Mouse (Mus musculus) forebrain, embryonic 12.5 days (tissue): ENCODE measurements around the gene C530008M17Rik. TPM values are rescaled to one million over a fixed set of nuclear protein-coding genes. Genes with fewer than 3 reads are reported as not detected.

Source experiments
- ATAC-seq: fragments of 200-750 bp; cut with Nextera tagmentation; 2 replicates; pipeline ENCODE4 v1.8.0; 2017; ENCODE audit warnings: moderate TSS enrichment; ENCODE audit not compliant: low FRiP score
- H3K27ac ChIP-seq: fragments of 300-500 bp; sonication (generic); 2 replicates; pipeline ENCODE4 v1.5.1; 2016; ENCODE audit warnings: mild to moderate bottlenecking
- H3K27me3 ChIP-seq: fragments of 300-500 bp; sonication (generic); 2 replicates; pipeline ENCODE4 v1.6.1; 2016; ENCODE audit warnings: mild to moderate bottlenecking
- H3K36me3 ChIP-seq: fragments of 300-500 bp; sonication (generic); replicated peaks from 2 replicates; pipeline ENCODE4 v1.6.1; 2016; ENCODE audit warnings: mild to moderate bottlenecking
- H3K4me1 ChIP-seq: fragments of 300-500 bp; sonication (generic); 2 replicates; pipeline ENCODE4 v1.6.1; 2016
- H3K4me2 ChIP-seq: fragments of 300-500 bp; sonication (generic); 2 replicates; pipeline ENCODE4 v1.6.1; 2016; ENCODE audit warnings: mild to moderate bottlenecking, moderate library complexity
- H3K4me3 ChIP-seq: fragments of 300-500 bp; sonication (generic); replicated peaks from 2 replicates; pipeline ENCODE4 v1.5.1; 2016; ENCODE audit warnings: mild to moderate bottlenecking
- H3K9ac ChIP-seq: fragments of 300-500 bp; sonication (generic); 2 replicates; pipeline ENCODE4 v1.6.1; 2016; ENCODE audit warnings: mild to moderate bottlenecking
- H3K9me3 ChIP-seq: fragments of 300-500 bp; sonication (generic); 2 replicates; pipeline ENCODE4 v1.6.1; 2016
- WGBS: fragments of 180-500 bp; shearing (Covaris S2); methylation state at CpG from one replicate; pipeline ENCODE4 v1.1.7; 2016; 5-methylcytosine and 5-hydroxymethylcytosine counted together
- polyA plus RNA-seq: library from polyadenylated mRNA; unstranded; fragments of >200 nt; fragmentation: Nextera tagmentation; extraction: Ambion mirVana; gene quantifications from 2 replicates; pipeline ENCODE4 v1.2.1, GENCODE M21; 2016

The C530008M17Rik gene
- polyA plus RNA-seq, 1 experiment from 2014 or later, result 83.5 TPM

DNA sequence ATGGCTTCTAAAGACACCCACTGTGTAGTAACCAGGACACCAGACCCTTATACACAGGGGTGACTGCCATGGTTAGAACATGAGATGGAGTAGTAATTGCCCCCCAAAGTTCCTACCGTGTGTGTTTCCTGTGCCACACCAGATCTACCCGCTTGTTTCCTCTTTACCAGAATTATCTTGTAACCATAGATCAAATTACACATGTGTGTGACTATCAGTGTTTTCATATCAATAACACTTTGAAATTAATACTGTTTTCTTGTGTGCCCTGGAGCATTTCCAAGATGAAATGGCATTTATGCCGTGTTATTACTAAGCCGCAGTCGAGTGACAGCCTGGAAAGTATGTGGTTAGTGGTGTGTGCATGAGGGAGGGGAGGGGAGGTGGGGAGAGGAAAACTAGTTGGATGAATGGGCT is 33.9 kb downstream of the C530008M17Rik start:
- ATAC-seq, result no peak
- Histone ChIP-seq H3K4me1 (0 out of 2 replicates have a peak, but pooled peaks cover 6% of the 10 kb centered on the region), H3K36me3 (peaks cover 7% of the 10 kb centered on the region; the same call in 1 of the 2 replicates), H3K9me3 (0 out of 2 replicates have a peak, but pooled peaks cover 1% of the 10 kb centered on the region), H3K9ac (no peak overlapping the region), H3K27me3 (no peaks in the 10 kb centered on the region), H3K4me2 (no peak overlapping the region), H3K4me3 (no peak overlapping the region), H3K27ac (no peak overlapping the region)
- 87% methylated on average over 5 of the region's 5 CpGs for WGBS

DNA sequence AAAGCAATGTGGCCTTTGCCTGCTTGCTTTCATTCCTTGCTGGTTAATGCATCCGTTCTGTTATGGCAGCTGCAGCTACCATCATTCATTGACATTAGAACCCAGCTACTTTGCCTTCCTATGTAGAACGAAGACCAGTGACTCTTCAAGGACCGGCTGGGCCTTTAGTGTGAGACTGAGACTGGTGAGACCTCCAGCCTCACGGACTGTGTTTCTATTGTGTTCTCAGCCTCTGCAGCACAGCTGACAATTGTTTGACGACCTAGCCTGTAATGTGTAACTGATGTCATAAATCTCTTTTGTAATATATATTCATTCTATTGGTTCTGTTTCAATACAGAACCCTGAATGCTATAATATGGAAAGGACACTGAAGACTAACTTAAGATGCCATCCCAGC is 34.9 kb downstream of the C530008M17Rik start:
- H3K27ac ChIP-seq, result no peak overlapping the region
- H3K4me3 ChIP-seq, result no peak overlapping the region
- ATAC-seq, result no peak
- 0 out of 2 replicates have a peak, but pooled peaks cover 2% of the 10 kb centered on the region for H3K9me3 ChIP-seq
- 86% methylated on average over 5 of the region's 5 CpGs for WGBS
- H3K9ac ChIP-seq, result no peak overlapping the region
- H3K27me3 ChIP-seq, result no peaks in the 10 kb centered on the region
- peaks cover 13% of the 10 kb centered on the region; the same call in 1 of the 2 replicates for H3K36me3 ChIP-seq
- H3K4me1 ChIP-seq, result 0 out of 2 replicates have a peak, but pooled peaks cover 6% of the 10 kb centered on the region
- H3K4me2 ChIP-seq, result no peak overlapping the region

DNA sequence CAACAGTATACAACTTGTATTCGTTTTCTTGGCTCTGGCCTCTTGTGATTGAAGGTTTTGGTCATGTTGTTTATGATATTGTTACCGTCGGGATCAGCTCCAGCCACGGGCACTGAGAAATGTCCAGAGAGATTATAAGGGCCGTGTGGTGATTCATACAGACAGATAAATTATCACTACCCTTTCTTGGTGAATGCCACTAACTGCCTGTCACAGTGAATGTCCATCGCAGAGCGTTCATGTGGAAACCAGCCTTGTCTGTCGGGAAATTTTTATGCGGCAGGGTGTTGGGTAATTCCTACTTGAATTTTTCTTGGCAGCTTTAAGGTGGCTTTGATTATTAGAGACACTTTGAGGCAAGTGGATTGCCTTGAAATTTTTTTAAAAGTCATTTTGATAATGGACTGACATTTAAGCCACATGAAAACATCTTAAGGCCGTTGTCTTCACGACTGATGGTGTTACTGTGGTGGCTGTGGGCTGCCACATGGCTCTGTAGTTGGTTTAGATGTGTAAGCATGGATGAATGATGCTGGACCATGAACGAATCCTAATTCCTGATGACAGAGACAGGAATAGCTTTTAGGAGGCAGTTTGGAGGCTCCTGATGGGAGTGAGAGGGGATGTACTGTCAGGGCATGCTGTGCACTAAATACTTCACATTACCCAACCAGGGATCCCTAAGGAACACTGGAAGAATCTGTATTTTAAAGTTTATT is 35.6 kb downstream of the C530008M17Rik start:
- no peak for ATAC-seq

DNA sequence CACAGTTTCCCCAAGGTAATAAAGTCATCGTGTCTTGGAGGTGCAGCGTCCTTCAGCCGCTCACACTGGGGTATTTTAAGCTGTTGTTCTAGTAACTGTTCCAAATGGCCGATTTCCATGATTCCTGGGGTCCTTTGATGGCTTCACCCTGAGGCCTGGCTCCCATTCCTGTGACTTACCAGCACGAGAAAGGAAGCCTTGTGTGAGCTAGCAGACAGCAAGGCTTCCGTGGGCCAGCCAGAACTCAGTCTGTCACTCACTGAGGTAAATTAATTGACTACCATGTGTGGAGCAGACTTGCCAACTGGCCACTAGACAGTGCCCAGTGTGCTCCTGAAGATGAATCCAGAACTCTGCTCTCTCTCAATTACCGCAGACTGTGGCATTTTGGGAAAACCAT is 41.2 kb downstream of the C530008M17Rik start:
- 72% methylated on average over 7 of the region's 7 CpGs for WGBS
- 0 out of 2 replicates have a peak, but pooled peaks cover 2% of the 10 kb centered on the region for H3K9me3 ChIP-seq
- peak overlapping the region; percentile 42; the same call in 1 of the 2 replicates for H3K27ac ChIP-seq
- H3K36me3 ChIP-seq, result peaks cover 6% of the 10 kb centered on the region; the same call in 1 of the 2 replicates
- H3K27me3 ChIP-seq, result no peaks in the 10 kb centered on the region
- no peak for ATAC-seq
- no peak overlapping the region for H3K4me2 ChIP-seq
- H3K4me1 ChIP-seq, result peaks cover 35% of the 10 kb centered on the region
- no peak overlapping the region for H3K4me3 ChIP-seq
- H3K9ac ChIP-seq, result no peak overlapping the region

More for the DNA sequence above, 35.6 kb downstream of the C530008M17Rik start:
- Histone ChIP-seq H3K27me3 (no peaks in the 10 kb centered on the region), H3K4me2 (no peak overlapping the region), H3K9me3 (0 out of 2 replicates have a peak, but pooled peaks cover 2% of the 10 kb centered on the region), H3K4me3 (no peak overlapping the region), H3K27ac (no peak overlapping the region), H3K4me1 (0 out of 2 replicates have a peak, but pooled peaks cover 6% of the 10 kb centered on the region), H3K9ac (no peak overlapping the region), H3K36me3 (peaks cover 9% of the 10 kb centered on the region; the same call in 1 of the 2 replicates)
- WGBS, result 88% methylated on average over 12 of the region's 12 CpGs

DNA sequence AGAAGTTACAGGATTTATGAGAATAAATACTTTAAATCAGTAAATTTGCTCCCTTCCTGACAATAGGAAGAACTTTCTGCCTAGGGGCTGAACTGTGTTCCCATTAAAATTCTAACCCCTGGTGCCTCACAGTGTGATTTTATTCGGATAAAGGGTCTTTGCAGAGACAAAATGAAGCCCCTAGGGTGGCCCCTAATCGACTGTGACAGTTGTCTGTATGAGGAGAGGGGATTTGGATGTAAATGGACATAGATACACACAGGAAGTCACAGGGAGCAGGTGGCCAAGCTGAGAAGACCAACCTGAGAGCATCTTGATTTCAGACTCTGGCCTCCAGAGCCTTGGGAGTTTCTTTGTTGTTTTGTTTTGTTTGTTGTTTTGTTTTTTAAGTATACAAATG is 41.9 kb downstream of the C530008M17Rik start:
- Histone ChIP-seq H3K4me1 (peaks cover 40% of the 10 kb centered on the region), H3K27ac (no peak overlapping the region), H3K27me3 (no peaks in the 10 kb centered on the region), H3K9me3 (0 out of 2 replicates have a peak, but pooled peaks cover 2% of the 10 kb centered on the region), H3K4me3 (no peak overlapping the region), H3K9ac (no peak overlapping the region), H3K4me2 (no peak overlapping the region), H3K36me3 (peaks cover 6% of the 10 kb centered on the region; the same call in 1 of the 2 replicates)
- no peak for ATAC-seq
- WGBS, result 29% methylated on average over 2 of the region's 2 CpGs

DNA sequence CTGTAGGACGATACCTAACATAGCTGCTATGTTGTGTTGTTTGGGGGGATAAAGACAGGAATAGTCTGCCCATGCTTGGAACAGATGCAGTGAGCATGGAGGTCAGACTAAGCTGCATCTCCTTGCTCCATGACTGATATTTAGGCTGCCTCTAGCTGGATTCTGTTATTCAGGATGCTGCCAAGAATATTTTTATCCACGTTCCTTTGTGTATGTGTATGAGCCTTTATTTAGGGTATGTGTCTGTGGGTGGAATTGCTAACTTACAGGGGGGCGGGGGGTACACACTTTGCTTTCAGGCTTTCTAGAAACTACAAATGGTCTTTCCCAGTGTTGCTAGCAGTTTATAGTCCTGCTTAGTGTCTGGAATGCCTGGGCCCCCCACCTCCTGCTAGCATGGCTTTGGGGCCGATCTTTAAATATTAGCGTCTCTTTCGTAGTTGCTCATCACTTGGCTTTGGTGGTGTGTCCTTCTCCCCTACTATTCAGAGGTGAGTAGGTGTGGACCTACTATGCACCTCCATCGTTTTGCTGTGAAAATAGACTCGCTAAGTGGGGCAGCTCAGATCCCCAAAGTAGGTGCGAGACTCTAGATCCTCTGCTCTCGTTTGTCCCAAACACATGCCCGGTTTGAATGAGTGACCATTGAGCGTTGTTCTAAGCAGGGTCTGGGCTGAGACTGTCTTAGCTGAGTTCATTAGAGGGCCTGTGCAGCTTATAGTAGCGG is 45.0 kb downstream of the C530008M17Rik start:
- H3K4me1 ChIP-seq, result peaks cover 46% of the 10 kb centered on the region
- no peak for ATAC-seq
- H3K27me3 ChIP-seq, result no peaks in the 10 kb centered on the region
- no peak overlapping the region for H3K9ac ChIP-seq
- no peak overlapping the region for H3K27ac ChIP-seq
- no peaks in the 10 kb centered on the region for H3K36me3 ChIP-seq
- H3K4me2 ChIP-seq, result no peak overlapping the region
- H3K4me3 ChIP-seq, result no peak overlapping the region
- WGBS, result 76% methylated on average over 13 of the region's 13 CpGs
- H3K9me3 ChIP-seq, result no peaks in the 10 kb centered on the region

DNA sequence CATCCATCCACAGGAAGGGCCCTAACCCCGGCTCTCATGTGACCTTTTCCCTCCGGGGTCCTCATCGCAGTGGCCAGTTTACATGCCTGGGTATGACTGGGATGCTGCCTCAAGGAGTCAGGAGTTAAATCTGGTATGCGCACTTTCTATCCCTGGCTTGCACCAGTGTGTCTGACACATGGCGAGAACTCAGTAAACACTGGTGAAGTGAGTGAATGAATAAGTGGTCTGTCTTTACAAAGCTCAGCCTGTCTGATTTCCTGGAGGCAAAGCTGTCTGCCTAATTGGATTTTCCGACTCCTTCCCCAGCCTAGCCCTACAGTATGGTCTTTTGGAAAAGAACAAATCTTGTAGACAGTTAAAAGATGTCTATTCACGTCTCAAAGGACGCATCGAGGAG is 45.8 kb downstream of the C530008M17Rik start:
- H3K9me3 ChIP-seq, result no peaks in the 10 kb centered on the region
- no peaks in the 10 kb centered on the region for H3K27me3 ChIP-seq
- 29% methylated on average over 9 of the region's 9 CpGs for whole genome bisulfite sequencing
- peaks cover 48% of the 10 kb centered on the region for H3K4me1 ChIP-seq
- ATAC-seq, result peak; percentile 44; the same call in 1 of the 2 replicates
- H3K36me3 ChIP-seq, result no peaks in the 10 kb centered on the region
- H3K4me2 ChIP-seq, result 0 out of 2 replicates have a peak overlapping the region, but pooled peaks have one; percentile 31
- no peak overlapping the region for H3K9ac ChIP-seq
- H3K4me3 ChIP-seq, result no peak overlapping the region
- H3K27ac ChIP-seq, result peak overlapping the region; percentile 47

DNA sequence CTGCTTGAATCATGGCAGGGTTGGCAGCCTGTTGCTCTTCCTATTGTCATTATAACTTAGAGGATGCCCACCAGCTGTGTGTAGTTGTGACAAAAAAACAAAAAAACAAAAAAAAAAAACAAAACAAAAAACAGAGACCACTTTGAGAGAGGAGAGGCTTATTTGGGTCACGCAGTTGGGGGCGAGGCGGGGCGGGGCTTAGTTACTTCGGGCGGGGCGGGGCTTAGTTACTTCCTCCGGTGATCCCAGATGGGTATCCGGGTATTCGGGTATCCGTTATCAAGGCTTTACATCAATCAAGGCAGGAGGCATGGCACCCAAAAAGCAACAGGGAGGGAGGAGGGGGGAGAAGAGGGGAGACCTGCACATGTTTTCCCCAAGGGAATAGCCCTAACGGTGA is 46.3 kb downstream of the C530008M17Rik start:
- WGBS, result 13% methylated on average over 12 of the region's 12 CpGs
- peak overlapping the region; percentile 31 for H3K4me2 ChIP-seq
- no peak overlapping the region for H3K9ac ChIP-seq
- no peak overlapping the region; the same call in 1 of the 2 replicates for H3K27ac ChIP-seq
- no peaks in the 10 kb centered on the region for H3K9me3 ChIP-seq
- no peak for ATAC-seq
- H3K36me3 ChIP-seq, result no peaks in the 10 kb centered on the region
- peaks cover 43% of the 10 kb centered on the region for H3K4me1 ChIP-seq
- no peak overlapping the region for H3K4me3 ChIP-seq
- no peaks in the 10 kb centered on the region for H3K27me3 ChIP-seq

DNA sequence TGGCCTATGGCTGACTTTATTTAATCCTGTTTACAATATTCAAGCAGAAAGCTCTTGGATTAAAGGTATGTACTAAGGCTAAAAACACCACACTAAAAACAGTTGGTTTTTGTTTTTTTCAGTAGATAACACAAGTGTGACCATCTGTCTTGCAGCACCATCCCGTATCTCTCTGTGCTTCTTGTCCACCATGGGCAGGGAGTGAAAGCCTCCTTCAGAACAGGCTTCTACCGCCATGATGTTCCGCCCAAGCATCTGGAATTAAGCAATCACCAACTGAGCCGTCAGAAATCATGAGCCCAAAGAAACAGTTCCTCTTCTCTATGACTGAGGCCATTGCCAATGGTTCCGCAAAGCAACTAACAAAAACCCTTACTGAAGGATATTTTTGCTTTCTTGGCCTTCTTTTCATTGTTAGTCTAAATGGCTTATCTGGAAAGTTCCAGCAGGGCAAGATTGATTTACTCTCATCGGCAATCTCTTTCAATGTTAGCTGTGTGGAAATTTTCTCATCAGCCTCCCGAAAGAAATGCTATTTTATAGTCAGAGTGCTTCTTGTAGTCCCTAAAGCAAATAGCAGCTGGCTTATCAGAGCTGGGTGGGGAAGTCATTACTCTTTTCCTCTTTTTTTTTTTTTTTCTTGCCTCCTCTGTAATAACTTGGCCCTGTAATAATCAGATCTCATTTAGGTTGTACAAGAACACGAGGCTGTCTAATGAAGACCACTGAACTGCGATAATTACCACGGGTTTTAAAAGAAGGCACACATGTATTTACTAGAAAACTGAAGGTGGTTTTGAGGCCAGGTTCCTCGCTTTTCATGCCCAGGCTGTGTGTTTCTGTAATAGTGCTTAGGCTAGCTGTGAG is 49.2 kb downstream of the C530008M17Rik start:
- H3K36me3 ChIP-seq, result no peaks in the 10 kb centered on the region
- H3K9me3 ChIP-seq, result no peaks in the 10 kb centered on the region
- H3K9ac ChIP-seq, result no peak overlapping the region
- H3K4me3 ChIP-seq, result no peak overlapping the region
- WGBS, result 83% methylated on average over 11 of the region's 11 CpGs
- H3K4me2 ChIP-seq, result no peak overlapping the region
- no peaks in the 10 kb centered on the region for H3K27me3 ChIP-seq
- no peak for ATAC-seq
- no peak overlapping the region for H3K27ac ChIP-seq
- H3K4me1 ChIP-seq, result peaks cover 37% of the 10 kb centered on the region

DNA sequence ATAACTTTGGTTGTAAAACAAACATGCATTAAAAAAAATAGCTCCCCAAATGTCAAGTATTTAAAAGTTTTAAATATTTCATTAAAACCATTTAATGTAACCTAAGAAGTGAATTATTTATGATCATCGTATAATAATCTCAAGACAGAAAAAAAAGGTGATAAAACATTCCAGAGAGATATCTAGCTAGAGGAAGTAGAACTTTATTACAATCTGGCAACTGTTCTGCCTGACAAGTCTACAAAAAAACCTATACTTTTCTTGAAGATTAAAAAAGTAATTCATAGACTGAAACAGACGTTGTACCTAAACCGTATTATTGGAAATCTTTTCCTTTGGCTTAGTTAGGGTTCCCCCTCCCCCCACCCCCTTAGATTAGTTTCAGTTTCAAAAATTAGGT is 50.8 kb downstream of the C530008M17Rik start:
- 95% methylated on average over 3 of the region's 3 CpGs for whole genome bisulfite sequencing
- H3K27me3 ChIP-seq, result no peaks in the 10 kb centered on the region
- no peak for ATAC-seq
- H3K4me3 ChIP-seq, result no peak overlapping the region
- H3K4me1 ChIP-seq, result peaks cover 24% of the 10 kb centered on the region
- H3K36me3 ChIP-seq, result no peaks in the 10 kb centered on the region
- no peaks in the 10 kb centered on the region for H3K9me3 ChIP-seq
- no peak overlapping the region for H3K9ac ChIP-seq
- H3K4me2 ChIP-seq, result no peak overlapping the region
- no peak overlapping the region for H3K27ac ChIP-seq

DNA sequence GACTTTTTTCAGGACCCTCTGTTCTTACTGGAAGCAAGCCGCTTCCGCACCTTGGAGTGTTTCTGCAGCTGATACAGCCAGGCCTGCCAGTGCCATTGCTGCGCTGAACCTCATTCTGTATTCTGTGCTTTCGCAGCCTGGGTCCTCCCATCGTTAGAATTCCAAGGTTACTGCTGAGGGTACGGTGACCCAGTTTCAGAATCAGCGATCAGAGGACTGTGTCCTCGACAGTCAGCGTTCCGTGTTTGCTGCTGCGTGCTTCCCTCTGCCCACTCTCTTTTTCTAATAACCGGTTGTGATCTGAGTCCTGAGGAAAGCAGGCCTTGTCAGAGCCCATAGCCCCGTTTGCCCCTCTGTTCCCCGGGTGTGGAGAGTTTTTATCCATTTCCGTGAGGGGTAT is 51.7 kb downstream of the C530008M17Rik start:
- Histone ChIP-seq H3K36me3 (no peaks in the 10 kb centered on the region), H3K27ac (0 out of 2 replicates have a peak overlapping the region, but pooled peaks have one; percentile 8), H3K9me3 (no peaks in the 10 kb centered on the region), H3K4me3 (no peak overlapping the region), H3K4me1 (peaks cover 14% of the 10 kb centered on the region), H3K9ac (no peak overlapping the region), H3K27me3 (no peaks in the 10 kb centered on the region), H3K4me2 (no peak overlapping the region)
- no peak for ATAC-seq
- WGBS, result 81% methylated on average over 15 of the region's 15 CpGs
